Mouse (Mus musculus) G1E (cell line): ENCODE results near the gene Zc3h4.

Experiments
- CTCF ChIP-seq: IDR thresholded peaks from 2 replicates; pipeline ENCODE4 v1.5.1; 2012; ENCODE audit warnings: low read depth, low read length, inconsistent platforms, mixed read lengths
- GATA1 ChIP-seq: IDR thresholded peaks from 2 replicates; pipeline ENCODE4 v1.6.1; 2012; ENCODE audit warnings: borderline replicate concordance, low read length, inconsistent platforms, mixed read lengths

DNA sequence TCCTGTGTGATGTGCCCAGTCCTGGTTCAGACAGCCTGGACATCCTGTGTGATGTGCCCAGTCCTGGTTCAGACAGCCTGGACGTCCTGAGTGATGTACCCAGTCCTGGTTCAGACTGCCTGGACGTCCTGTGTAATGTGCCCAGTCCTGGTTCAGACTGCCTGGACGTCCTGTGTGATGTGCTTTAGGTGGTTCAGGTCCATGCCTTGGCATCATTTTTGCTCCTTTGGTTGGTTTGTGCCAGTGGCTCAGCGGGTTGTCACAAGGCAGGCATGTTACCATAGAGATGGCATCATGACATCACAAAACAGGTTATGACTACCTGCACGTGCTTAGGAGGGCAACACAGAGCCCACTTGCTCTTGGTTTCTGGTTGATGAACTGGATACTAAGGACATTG, 10.4 kb downstream of the Zc3h4 start:
- TF ChIP-seq CTCF (no peak), GATA1 (no peak)
